Mouse (Mus musculus) E14TG2a.4 (cell line): ENCODE results near the gene Tssc4.

ENCODE experiments used
- CTCF ChIP-seq: conservative IDR thresholded peaks from 2 replicates; pipeline ENCODE4 v1.5.1; 2014; ENCODE audit warnings: low read length
- POU5F1 ChIP-seq: IDR thresholded peaks from 2 replicates; pipeline ENCODE4 v1.6.1; 2014; ENCODE audit warnings: low read length, borderline replicate concordance

DNA sequence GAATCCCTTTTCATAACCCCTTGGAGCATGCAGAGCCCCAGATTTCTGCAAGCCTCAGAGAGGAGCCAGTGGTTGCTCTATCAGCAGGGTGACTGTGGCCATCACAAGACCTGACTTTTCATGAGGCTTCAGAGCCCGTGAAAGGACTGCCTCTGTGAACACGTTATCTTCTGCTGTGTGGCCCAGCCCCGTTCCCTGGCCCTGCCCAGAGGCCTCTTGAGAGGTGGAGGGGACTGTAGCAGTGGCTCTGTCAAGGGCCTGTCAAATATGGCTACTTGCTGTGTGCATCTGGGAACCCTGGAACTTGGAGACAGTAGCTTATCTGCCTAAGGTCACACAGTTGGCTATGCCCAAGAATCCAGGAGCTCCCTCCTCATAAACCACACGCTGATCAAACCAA, 42.7 kb downstream of the Tssc4 start:
- TF ChIP-seq CTCF, result no peak
- no peak for TF ChIP-seq POU5F1
